Mouse (Mus musculus) ES-E14 (cell line): ENCODE results near the gene Slc26a10.

ENCODE experiments used
- CHD2 ChIP-seq: IDR thresholded peaks from 2 replicates; pipeline ENCODE4 v1.6.1; 2014; ENCODE audit warnings: mild to moderate bottlenecking, low read depth, low read length, inconsistent platforms
- HCFC1 ChIP-seq: IDR thresholded peaks from 2 replicates; pipeline ENCODE4 v1.6.1; 2012; ENCODE audit warnings: low read length, inconsistent platforms, borderline replicate concordance; ENCODE audit not compliant: insufficient read depth

GRCm38 (mm10) chr10:127145303-127145702 is 35.1 kb downstream of the Slc26a10 start:
- TF ChIP-seq CHD2 (no peak), HCFC1 (no peak)
